Mouse (Mus musculus) adrenal gland, postnatal 10 days (tissue): ENCODE measurements around the gene Evx1. TPM values are rescaled to one million over a fixed set of nuclear protein-coding genes. Genes with fewer than 3 reads are reported as not detected.

ENCODE experiments used
- DNase-seq: peaks from one replicate; pipeline ENCODE4 v3.0.0; 2021; ENCODE audit warnings: mixed read lengths
- long read RNA-seq, 2 experiments: library from polyadenylated mRNA; stranded (forward); transcript quantifications; one replicate each; pipeline ENCODE4 v2.0.0; 2021
- total RNA-seq, 2 experiments: library from RNA; stranded (reverse); gene quantifications; 2 replicates each; pipeline ENCODE4 v1.2.3; 2021

Gene Evx1
- not detected for total RNA-seq
- long read RNA-seq, experiment 1, result 0 reads
- long read RNA-seq, experiment 2, result 0 reads

- DNase-seq, result no peak
Measured at GRCm38 (mm10) chr6:52313391-52314303, at the start of gene Evx1. Gene Evx1 (plus strand): TSS chr6:52313498.

DNA sequence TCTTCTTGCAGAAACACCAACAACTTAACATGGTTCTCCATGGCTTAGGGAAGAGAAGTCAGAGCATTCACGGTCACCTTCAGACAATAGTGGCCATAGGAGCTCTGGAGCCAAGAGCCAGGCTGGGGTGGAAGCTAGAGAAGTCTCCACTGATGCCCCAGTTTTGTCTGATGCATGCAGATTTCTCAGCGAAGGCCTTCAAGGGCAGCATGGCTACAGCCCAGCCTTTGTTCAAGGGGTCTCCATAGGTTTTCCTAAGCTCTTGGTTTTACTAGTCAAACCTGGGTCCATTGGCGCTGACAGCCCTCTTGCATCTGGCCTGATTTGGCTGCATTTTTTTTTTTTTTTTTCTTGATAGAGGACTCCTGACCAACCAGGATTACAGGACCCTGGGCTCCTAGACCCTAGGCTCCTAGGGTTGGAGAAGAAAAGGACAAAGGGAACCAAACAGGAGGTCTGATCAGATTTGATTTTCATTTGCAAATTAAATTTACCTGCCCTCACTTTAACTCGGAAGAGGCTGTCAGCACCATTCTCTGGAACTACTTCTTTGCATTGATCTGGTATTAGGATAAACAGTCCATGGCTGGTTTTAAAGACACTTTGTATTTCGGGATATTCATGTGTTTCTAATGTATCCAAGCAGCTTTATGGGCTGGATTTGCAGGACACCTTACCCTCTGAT, 49.0 kb upstream of the Evx1 start:
- DNase-seq, result no peak

DNA sequence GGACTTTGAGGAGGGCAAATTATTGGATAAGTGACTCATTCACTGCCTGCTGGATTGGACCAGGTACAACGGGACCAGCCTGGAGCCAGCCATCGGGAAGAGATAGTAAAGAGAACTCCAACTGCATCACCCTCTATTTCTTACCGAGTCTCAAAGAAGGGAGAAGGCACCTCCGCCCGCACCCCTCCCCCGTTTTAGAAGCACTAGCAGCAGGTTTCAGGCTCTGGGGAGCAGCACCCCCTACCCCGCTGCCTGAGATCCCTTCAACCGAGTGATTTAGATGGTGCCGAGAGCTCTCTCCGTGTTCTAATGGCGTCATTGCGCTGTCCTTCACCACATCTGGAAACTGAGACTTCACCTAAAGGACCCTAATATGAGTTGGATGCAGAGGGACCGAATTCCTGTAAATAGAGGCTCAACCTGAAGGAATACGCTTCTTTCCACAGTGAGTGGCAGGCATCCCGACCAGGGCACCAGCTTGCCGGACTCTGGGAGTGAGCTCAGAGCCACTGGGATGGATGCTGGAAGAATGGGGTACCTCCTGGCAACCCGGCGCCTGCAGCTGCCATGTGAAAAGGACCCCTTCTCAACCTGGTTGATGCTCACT, 47.9 kb upstream of the Evx1 start:
- DNase-seq, result no peak

GRCm38 (mm10) chr6:52265913-52266665, 47.2 kb upstream of the Evx1 start:
- DNase-seq, result no peak

GRCm38 (mm10) chr6:52266666-52266985, 46.7 kb upstream of the Evx1 start:
- DNase-seq, result no peak

- no peak for DNase-seq
Measured at GRCm38 (mm10) chr6:52267221-52267620, 46.1 kb upstream of the Evx1 start.

- no peak for DNase-seq
Measured at GRCm38 (mm10) chr6:52267691-52268090, 45.6 kb upstream of the Evx1 start.

- no peak for DNase-seq
Measured at GRCm38 (mm10) chr6:52268341-52268740, 45.0 kb upstream of the Evx1 start.

DNA sequence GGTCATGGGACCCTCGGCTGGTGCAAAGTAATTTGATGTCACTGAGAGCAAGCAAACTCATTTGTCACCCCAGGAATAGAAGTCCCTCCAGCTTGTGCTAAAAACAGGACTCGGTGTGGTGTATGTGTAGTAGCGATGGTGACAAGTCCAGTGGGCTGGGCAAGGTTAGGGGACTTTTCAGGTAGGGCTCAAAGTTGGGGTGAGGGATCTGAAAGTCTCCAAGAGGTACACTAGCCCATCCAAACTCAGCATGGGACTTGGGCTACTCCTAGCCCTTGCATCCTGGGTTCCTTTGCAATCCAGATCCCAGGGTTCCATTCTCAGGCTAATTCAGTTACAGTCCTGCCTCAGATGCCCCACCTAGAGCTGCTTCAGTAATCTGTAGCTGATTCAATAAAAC, 44.5 kb upstream of the Evx1 start:
- DNase-seq, result no peak

- peak; percentile 78 for DNase-seq
Measured at GRCm38 (mm10) chr6:52270494-52271480, 42.5 kb upstream of the Evx1 start.

- no peak for DNase-seq
Measured at GRCm38 (mm10) chr6:52272766-52273655, 40.3 kb upstream of the Evx1 start.

DNA sequence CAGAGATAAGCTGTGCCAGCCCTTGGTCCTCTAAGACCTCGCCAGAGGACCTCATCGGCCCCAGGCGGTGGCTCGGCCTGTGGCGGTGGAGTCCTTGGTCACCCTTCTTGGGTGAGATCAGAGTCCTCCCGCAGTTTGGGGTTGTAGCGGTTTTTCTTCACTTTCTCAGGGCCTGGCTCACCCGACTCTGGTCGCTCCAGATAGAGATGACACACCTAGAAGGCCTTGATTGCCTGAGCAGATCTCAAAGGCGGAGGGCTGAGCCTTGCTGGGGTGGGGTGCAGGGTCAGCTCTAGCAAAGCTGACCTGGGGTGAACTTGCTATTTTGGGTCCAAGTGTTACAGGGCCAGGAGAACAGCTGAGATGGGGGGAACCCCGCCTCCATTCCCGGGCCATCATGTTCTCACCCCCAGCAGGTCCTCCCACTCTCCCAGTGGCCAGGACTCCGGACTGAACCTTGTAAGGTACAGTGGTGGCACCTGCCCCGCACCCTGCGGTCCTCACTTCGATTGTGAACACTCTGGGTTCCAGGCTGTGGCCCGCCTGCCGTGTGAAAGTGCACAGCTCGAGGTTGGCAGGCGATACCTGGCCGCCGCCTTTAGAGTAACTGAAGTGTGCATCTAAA, 39.5 kb upstream of the Evx1 start:
- DNase-seq, result no peak

- DNase-seq, result no peak
Measured at GRCm38 (mm10) chr6:52274576-52274975, 38.7 kb upstream of the Evx1 start.

DNA sequence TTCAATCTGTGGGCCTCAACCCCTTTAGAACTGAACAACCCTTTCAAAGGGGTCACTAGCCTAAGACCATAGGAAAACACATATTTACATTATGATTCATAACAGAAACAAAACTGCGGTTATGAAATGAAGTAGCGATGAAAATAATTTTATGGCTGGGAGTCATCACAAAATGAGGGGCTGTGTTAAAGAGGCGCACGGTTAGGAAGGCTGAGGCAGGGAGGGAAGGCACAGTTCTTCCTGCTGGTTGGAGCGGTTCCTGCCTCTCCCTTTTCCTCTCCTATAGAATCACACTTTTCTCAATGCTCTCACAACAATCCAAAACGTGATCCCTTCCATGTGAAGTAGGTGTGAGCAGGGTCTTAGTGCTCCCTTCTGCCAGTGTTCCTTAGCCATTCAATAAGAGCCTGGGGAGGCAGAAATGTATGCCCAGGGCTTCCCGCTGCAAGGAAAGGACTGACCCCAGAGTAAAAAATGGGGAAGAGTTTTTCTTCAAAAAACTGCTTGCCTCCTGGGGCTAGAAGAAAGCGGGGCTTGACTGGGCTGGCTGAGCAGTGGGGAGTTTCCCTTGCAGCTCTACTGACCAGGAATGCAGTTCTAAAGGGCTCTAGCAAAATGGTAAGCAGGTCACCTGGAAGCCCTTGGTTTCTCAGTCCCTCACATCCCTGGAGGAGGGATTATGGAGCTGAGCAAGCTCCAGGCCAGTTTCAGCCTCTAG, 37.6 kb upstream of the Evx1 start:
- no peak for DNase-seq

DNA sequence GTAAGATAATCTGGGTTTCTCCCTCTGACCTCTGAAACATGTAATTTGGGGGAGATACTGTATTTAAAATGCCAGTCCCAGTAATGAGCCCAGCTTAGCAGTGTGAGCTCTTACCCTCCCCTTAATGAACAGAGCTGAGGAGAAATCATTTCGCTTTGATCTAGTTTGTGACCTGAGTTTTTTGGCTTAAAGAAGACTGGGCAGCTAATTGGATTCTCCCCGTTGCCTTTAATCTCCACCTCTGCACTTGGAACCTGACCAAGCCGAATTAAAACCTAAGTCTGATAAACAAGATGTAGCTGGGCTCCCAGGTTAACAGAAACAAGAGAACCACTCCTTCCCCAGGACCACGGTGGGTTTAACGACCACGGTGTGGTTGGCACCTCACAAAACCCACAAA, 36.9 kb upstream of the Evx1 start:
- no peak for DNase-seq

- no peak for DNase-seq
Measured at GRCm38 (mm10) chr6:52276920-52277319, 36.4 kb upstream of the Evx1 start.

- DNase-seq, result no peak
Measured at GRCm38 (mm10) chr6:52281084-52281483, 32.2 kb upstream of the Evx1 start.

GRCm38 (mm10) chr6:52283896-52284295, 29.4 kb upstream of the Evx1 start:
- DNase-seq, result peak; percentile 42

GRCm38 (mm10) chr6:52290186-52290585, 23.1 kb upstream of the Evx1 start:
- no peak for DNase-seq
